Mouse (Mus musculus): ENCODE measurements around the gene Rps15. TPM values are rescaled to one million over a fixed set of nuclear protein-coding genes. Genes with fewer than 3 reads are reported as not detected.

Gene Rps15
- polyA plus RNA-seq, 1 experiment from 2014 or later: 798 TPM

DNA sequence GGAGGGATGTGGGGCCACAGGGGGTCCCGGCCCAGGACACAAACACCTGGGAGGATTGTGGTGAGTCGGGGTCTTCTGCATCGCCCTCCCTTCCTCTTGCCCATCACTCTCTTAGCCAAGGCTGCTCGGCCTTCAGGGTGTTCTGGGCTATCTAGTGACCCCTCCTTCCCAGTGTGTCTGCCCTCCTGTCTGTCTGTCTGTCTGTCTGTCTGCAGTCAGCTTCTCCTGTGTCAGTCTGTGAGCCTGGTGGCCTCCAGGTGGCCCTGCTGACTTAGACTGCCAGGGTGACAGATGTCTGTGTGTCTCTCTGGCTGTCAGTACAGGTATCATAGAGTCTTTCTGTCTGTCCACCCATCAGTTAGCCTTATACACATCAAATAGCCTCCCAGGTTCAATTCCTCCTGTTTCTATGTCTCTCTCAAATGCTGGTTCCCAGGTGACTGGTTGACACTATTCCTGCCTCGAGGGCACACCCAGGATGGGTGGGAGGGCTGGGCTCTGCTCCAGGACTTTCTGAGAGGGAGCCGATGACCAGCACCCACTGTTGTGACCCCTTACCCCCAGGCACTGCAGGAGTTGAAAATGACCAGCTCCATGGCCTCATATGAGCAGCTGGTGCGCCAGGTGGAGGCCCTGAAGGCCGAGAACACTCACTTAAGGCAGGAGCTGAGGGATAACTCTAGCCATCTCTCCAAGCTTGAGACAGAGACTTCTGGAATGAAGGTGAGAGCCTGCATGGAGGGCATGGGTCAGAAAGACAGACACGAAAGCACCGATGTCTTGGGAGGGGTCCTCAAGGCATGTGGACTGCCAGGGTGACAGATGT is 9.2 kb downstream of the Rps15 start:
- Histone ChIP-seq H3K9ac (ENCODE audit: low read depth, low read length) (peak overlapping the region; percentile 97), H3K27ac (ENCODE audit: low read depth, low read length) (peak overlapping the region; percentile 96), H3K4me1 (replicated peaks; ENCODE audit: control insufficient read depth, insufficient read depth, low read length) (peaks cover 24% of the 10 kb centered on the region), H3K36me3 (ENCODE audit: control insufficient read depth, insufficient read depth, low read length) (peaks cover 5% of the 10 kb centered on the region), H3K9me3 (ENCODE audit: control insufficient read depth, low read length) (no peaks in the 10 kb centered on the region), H3K4me3 (ENCODE audit: low read depth, low read length) (peak overlapping the region; percentile 66), H3K4me2 (replicated peaks; ENCODE audit: low read depth, low read length) (peak overlapping the region; percentile 63), H3K27me3 (ENCODE audit: control insufficient read depth, insufficient read depth, low read length) (peaks cover 5% of the 10 kb centered on the region; the same call in 1 of the 2 replicates)
- DNase-seq (ENCODE audit: low spot score) (no peak), ATAC-seq (ENCODE audit: low FRiP score) (peak; percentile 6; the same call in 1 of the 2 replicates)
- WGBS: 69% methylated on average over 10 of the region's 10 CpGs

DNA sequence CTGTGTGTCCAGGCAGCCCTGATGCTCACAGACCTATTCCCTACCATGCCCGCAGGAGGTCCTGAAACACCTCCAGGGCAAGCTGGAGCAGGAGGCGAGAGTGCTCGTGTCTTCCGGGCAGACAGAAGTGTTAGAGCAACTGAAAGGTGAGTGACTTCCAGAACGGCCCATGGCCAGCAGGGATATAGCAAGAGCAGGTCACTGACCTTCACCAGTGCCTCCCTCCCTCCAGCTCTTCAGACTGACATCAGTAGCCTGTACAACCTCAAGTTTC is 9.8 kb downstream of the Rps15 start:
- 51% methylated on average over 5 of the region's 5 CpGs for WGBS
- H3K36me3 ChIP-seq (ENCODE audit: control insufficient read depth, insufficient read depth, low read length): peaks cover 11% of the 10 kb centered on the region
- H3K4me1 ChIP-seq (replicated peaks; ENCODE audit: control insufficient read depth, insufficient read depth, low read length): peaks cover 18% of the 10 kb centered on the region

DNA sequence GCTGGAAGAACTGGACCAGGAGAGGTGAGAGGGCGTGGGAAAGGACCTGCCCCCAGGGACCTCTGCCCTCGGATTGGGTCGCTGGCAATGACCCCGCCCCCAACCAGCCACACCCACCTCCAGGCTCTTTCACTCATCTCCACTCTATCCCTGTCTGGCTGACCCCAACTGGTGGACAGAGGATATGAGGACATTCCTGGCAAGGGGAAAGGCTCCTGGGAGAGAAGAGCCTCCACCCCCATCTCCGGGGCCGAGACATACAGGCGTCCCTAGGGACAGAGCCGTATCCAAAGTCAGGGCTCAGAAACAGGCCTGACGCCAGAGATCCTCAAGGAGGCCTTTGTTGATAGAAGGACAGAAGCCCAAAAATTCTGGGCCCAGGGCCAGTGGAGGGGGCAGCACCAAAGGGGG is 10.2 kb downstream of the Rps15 start:
- 6% methylated on average over 9 of the region's 9 CpGs for WGBS
- Histone ChIP-seq H3K9ac (ENCODE audit: low read depth, low read length) (peak overlapping the region; percentile 97; the same call in 1 of the 2 replicates), H3K4me3 (ENCODE audit: low read depth, low read length) (peak overlapping the region; percentile 66), H3K4me1 (replicated peaks; ENCODE audit: control insufficient read depth, insufficient read depth, low read length) (peaks cover 18% of the 10 kb centered on the region), H3K27ac (ENCODE audit: low read depth, low read length) (no peak overlapping the region), H3K36me3 (ENCODE audit: control insufficient read depth, insufficient read depth, low read length) (peaks cover 16% of the 10 kb centered on the region), H3K4me2 (replicated peaks; ENCODE audit: low read depth, low read length) (peak overlapping the region; percentile 63), H3K9me3 (ENCODE audit: control insufficient read depth, low read length) (no peaks in the 10 kb centered on the region), H3K27me3 (ENCODE audit: control insufficient read depth, insufficient read depth, low read length) (peaks cover 5% of the 10 kb centered on the region; the same call in 1 of the 2 replicates)
- DNase-seq (ENCODE audit: low spot score): no peak
- ATAC-seq (ENCODE audit: low FRiP score): no peak

More for the DNA sequence above, 9.8 kb downstream of the Rps15 start:
- ATAC-seq (ENCODE audit: low FRiP score) (no peak), DNase-seq (ENCODE audit: low spot score) (no peak)
- Histone ChIP-seq H3K4me3 (ENCODE audit: low read depth, low read length) (peak overlapping the region; percentile 66), H3K9me3 (ENCODE audit: control insufficient read depth, low read length) (no peaks in the 10 kb centered on the region), H3K9ac (ENCODE audit: low read depth, low read length) (peak overlapping the region; percentile 97), H3K4me2 (replicated peaks; ENCODE audit: low read depth, low read length) (peak overlapping the region; percentile 63), H3K27ac (ENCODE audit: low read depth, low read length) (no peak overlapping the region; the same call in 1 of the 2 replicates), H3K27me3 (ENCODE audit: control insufficient read depth, insufficient read depth, low read length) (peaks cover 5% of the 10 kb centered on the region; the same call in 1 of the 2 replicates)

DNA sequence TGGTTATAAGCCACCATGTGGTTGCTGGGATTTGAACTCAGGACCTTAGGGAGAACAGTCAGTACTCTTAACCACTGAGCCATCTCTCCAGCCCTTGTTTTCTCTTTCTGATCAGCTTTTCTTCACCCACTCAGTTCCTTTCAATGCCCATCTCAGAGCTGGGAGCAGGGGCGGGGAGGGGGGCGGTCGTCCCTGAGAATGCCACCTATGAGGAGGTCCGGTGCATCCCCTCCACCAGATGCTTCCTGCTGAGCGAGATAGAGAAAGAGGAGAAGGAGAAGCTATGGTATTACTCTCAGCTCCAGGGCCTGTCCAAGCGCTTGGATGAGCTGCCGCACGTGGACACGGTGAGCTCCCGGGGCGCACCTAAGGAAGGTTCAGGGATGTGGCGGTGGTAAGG is 12.2 kb downstream of the Rps15 start:
- Histone ChIP-seq H3K9me3 (ENCODE audit: control insufficient read depth, low read length) (no peaks in the 10 kb centered on the region), H3K36me3 (ENCODE audit: control insufficient read depth, insufficient read depth, low read length) (peaks cover 27% of the 10 kb centered on the region), H3K4me2 (replicated peaks; ENCODE audit: low read depth, low read length) (0 out of 2 replicates have a peak overlapping the region, but pooled peaks have one; percentile 11), H3K27ac (ENCODE audit: low read depth, low read length) (no peak overlapping the region), H3K27me3 (ENCODE audit: control insufficient read depth, insufficient read depth, low read length) (peaks cover 5% of the 10 kb centered on the region; the same call in 1 of the 2 replicates), H3K4me3 (ENCODE audit: low read depth, low read length) (no peak overlapping the region), H3K9ac (ENCODE audit: low read depth, low read length) (no peak overlapping the region), H3K4me1 (replicated peaks; ENCODE audit: control insufficient read depth, insufficient read depth, low read length) (peaks cover 11% of the 10 kb centered on the region)
- ATAC-seq (ENCODE audit: low FRiP score): no peak
- DNase-seq (ENCODE audit: low spot score): no peak
- WGBS: 32% methylated on average over 12 of the region's 12 CpGs

DNA sequence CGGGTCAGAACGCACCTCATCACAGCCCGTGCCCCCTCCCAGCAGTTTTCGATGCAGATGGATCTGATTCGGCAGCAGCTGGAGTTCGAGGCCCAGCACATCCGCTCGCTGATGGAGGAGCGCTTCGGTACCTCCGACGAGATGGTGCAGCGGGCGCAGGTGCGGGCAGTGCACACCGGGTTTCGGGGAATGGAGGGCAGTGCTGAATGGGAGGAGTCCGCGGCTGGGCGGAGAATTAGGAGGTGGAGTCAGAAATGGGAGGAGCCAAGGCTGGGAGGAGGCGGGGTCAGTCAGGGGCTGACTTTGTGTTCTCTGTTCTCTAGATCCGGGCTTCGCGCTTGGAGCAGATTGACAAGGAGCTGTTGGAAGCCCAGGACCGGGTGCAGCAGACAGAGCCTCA is 12.6 kb downstream of the Rps15 start:
- peaks cover 5% of the 10 kb centered on the region; the same call in 1 of the 2 replicates for H3K27me3 ChIP-seq (ENCODE audit: control insufficient read depth, insufficient read depth, low read length)
- H3K36me3 ChIP-seq (ENCODE audit: control insufficient read depth, insufficient read depth, low read length): peaks cover 28% of the 10 kb centered on the region
- H3K27ac ChIP-seq (ENCODE audit: low read depth, low read length): no peak overlapping the region
- ATAC-seq (ENCODE audit: low FRiP score): no peak
- H3K4me2 ChIP-seq (replicated peaks; ENCODE audit: low read depth, low read length): 0 out of 2 replicates have a peak overlapping the region, but pooled peaks have one; percentile 11
- H3K4me3 ChIP-seq (ENCODE audit: low read depth, low read length): no peak overlapping the region
- H3K9ac ChIP-seq (ENCODE audit: low read depth, low read length): no peak overlapping the region
- no peak for DNase-seq (ENCODE audit: low spot score)
- H3K9me3 ChIP-seq (ENCODE audit: control insufficient read depth, low read length): no peaks in the 10 kb centered on the region
- 16% methylated on average over 25 of the region's 25 CpGs for WGBS
- H3K4me1 ChIP-seq (replicated peaks; ENCODE audit: control insufficient read depth, insufficient read depth, low read length): peaks cover 11% of the 10 kb centered on the region

DNA sequence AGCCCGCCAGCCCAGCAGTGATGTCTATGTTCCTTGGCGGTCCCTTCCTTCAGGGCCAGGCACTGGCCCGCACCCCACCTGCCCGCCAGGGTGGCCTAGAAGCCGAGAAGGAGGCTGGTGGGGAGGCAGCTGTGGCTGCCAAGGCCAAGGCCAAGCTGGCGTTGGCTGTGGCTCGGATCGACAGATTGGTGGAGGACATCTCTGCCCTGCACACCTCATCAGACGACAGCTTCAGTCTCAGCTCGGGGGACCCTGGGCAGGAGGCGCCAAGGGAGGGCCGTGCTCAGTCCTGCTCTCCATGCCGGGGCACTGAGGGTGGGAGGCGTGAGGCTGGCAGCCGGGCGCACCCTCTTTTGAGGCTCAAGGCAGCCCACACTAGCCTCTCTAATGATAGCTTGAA is 19.3 kb downstream of the Rps15 start:
- H3K4me1 ChIP-seq (replicated peaks; ENCODE audit: control insufficient read depth, insufficient read depth, low read length): peaks cover 6% of the 10 kb centered on the region; the same call in 1 of the 2 replicates
- 86% methylated on average over 13 of the region's 16 CpGs for WGBS
- H3K36me3 ChIP-seq (ENCODE audit: control insufficient read depth, insufficient read depth, low read length): peaks cover 40% of the 10 kb centered on the region
- no peak overlapping the region for H3K4me3 ChIP-seq (ENCODE audit: low read depth, low read length)
- DNase-seq (ENCODE audit: low spot score) (no peak), ATAC-seq (ENCODE audit: low FRiP score) (no peak)
- no peak overlapping the region for H3K9ac ChIP-seq (ENCODE audit: low read depth, low read length)
- H3K4me2 ChIP-seq (replicated peaks; ENCODE audit: low read depth, low read length): no peak overlapping the region
- peaks cover 27% of the 10 kb centered on the region for H3K27me3 ChIP-seq (ENCODE audit: control insufficient read depth, insufficient read depth, low read length)
- no peak overlapping the region for H3K27ac ChIP-seq (ENCODE audit: low read depth, low read length)
- no peaks in the 10 kb centered on the region for H3K9me3 ChIP-seq (ENCODE audit: control insufficient read depth, low read length)

DNA sequence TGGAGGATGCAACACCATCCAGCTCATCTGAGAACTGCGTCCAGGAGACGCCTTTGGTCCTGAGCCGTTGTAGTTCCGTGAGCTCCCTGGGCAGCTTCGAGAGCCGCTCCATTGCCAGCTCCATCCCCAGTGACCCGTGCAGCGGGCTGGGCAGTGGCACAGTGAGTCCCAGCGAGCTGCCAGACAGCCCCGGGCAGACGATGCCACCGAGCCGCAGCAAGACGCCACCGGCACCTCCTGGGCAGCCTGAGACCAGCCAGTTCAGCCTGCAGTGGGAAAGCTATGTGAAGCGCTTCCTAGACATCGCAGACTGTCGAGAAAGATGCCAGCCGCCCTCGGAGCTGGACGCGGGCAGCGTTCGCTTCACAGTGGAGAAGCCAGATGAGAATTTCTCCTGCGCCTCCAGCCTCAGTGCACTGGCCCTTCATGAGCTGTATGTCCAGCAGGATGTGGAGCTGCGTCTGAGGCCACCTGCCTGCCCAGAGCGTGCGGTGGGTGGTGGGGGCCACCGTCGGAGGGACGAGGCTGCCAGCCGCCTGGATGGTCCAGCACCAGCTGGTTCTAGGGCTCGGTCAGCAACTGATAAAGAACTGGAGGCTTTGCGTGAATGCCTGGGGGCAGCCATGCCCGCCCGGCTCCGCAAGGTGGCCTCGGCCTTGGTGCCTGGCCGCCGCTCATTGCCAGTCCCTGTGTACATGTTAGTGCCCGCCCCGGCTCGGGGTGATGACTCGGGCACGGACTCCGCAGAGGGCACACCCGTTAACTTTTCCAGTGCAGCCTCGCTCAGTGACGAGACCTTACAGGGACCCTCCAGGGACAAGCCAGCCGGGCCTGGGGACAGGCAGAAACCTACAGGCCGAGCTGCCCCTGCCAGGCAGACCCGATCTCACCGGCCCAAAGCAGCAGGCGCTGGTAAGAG is 20.6 kb downstream of the Rps15 start:
- WGBS: 65% methylated on average over 54 of the region's 54 CpGs
- peaks cover 27% of the 10 kb centered on the region for H3K27me3 ChIP-seq (ENCODE audit: control insufficient read depth, insufficient read depth, low read length)
- no peak for ATAC-seq (ENCODE audit: low FRiP score)

DNA sequence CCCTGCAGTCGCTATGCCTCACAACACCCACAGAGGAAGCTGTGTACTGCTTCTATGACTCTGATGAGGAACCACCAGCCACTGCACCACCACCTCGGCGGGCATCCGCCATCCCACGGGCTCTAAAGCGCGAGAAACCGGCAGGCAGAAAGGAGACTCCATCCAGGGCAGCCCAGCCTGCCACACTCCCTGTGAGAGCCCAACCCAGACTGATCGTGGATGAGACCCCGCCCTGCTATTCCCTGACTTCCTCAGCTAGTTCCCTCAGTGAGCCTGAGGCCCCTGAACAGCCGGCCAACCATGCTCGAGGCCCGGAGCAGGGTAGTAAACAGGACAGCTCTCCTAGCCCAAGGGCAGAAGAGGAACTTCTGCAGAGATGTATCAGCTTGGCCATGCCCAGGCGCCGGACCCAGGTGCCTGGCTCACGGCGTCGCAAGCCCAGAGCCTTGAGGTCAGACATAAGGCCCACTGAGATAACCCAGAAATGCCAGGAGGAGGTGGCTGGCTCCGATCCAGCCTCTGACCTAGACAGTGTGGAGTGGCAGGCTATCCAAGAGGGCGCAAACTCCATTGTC is 21.5 kb downstream of the Rps15 start:
- H3K36me3 ChIP-seq (ENCODE audit: control insufficient read depth, insufficient read depth, low read length): peaks cover 27% of the 10 kb centered on the region
- WGBS: 56% methylated on average over 20 of the region's 20 CpGs
- no peak overlapping the region for H3K4me3 ChIP-seq (ENCODE audit: low read depth, low read length)
- H3K27me3 ChIP-seq (ENCODE audit: control insufficient read depth, insufficient read depth, low read length): peaks cover 27% of the 10 kb centered on the region
- H3K4me2 ChIP-seq (replicated peaks; ENCODE audit: low read depth, low read length): no peak overlapping the region
- no peaks in the 10 kb centered on the region for H3K9me3 ChIP-seq (ENCODE audit: control insufficient read depth, low read length)
- no peak overlapping the region for H3K9ac ChIP-seq (ENCODE audit: low read depth, low read length)
- DNase-seq (ENCODE audit: low spot score): no peak
- H3K27ac ChIP-seq (ENCODE audit: low read depth, low read length): no peak overlapping the region
- peaks cover 6% of the 10 kb centered on the region; the same call in 1 of the 2 replicates for H3K4me1 ChIP-seq (replicated peaks; ENCODE audit: control insufficient read depth, insufficient read depth, low read length)
- ATAC-seq (ENCODE audit: low FRiP score): no peak

More for the DNA sequence above, 20.6 kb downstream of the Rps15 start:
- H3K9me3 ChIP-seq (ENCODE audit: control insufficient read depth, low read length): no peaks in the 10 kb centered on the region
- no peak overlapping the region for H3K4me2 ChIP-seq (replicated peaks; ENCODE audit: low read depth, low read length)
- no peak overlapping the region for H3K4me3 ChIP-seq (ENCODE audit: low read depth, low read length)
- no peak overlapping the region for H3K9ac ChIP-seq (ENCODE audit: low read depth, low read length)
- H3K36me3 ChIP-seq (ENCODE audit: control insufficient read depth, insufficient read depth, low read length): peaks cover 31% of the 10 kb centered on the region
- H3K27ac ChIP-seq (ENCODE audit: low read depth, low read length): no peak overlapping the region
- no peak for DNase-seq (ENCODE audit: low spot score)
- peaks cover 6% of the 10 kb centered on the region; the same call in 1 of the 2 replicates for H3K4me1 ChIP-seq (replicated peaks; ENCODE audit: control insufficient read depth, insufficient read depth, low read length)

Measured in hindbrain, embryonic 11.5 days (tissue).